Comparison of ENCODE assay signal across 11 mouse cellular contexts in genomic region chr19:8019904-8020349, GRCm38 (mm10). TPM values are rescaled to one million over a fixed set of nuclear protein-coding genes. Genes with fewer than 3 reads are reported as not detected.
DNase-seq lines count a peak whose midpoint lies in the region; ATAC-seq and TF ChIP-seq lines count a peak whose summit lies in the region.
"Had no signal": no experiment of that assay in that cellular context is flagged by ENCODE, and none has a peak within 500 bp of the region (broad histone marks: within the 10 kb centered on the region; RNA-seq: fewer than 3 reads in every experiment).

No protein-coding gene starts in this region.

- H3K9me3 ChIP-seq in heart, embryonic 16.5 days (replicated peaks; ENCODE audit: control insufficient read depth, low read length) = peaks cover 5% of the 10 kb centered on the region; the same call in 1 of the 2 replicates

- H3K4me2 ChIP-seq in heart, embryonic 16.5 days (ENCODE audit: low read depth, low read length) = peak overlapping the region; percentile 10; the same call in 1 of the 2 replicates
- H3K4me2 ChIP-seq: embryonic facial prominence, embryonic 12.5 days; hindbrain, embryonic 14.5 days; limb, embryonic 13.5 days had no signal

- no peak for ATAC-seq in heart, embryonic 16.5 days (replicated peaks; ENCODE audit: extremely low read depth, insufficient read depth, low FRiP score)

- TF ChIP-seq CTCF in bone marrow macrophage, adult 2 months (IDR thresholded peaks at IDR 0.05; ENCODE audit: low read depth, low read length) = no peak
- TF ChIP-seq CTCF in thymus, adult 2 months (IDR thresholded peaks at IDR 0.05; ENCODE audit: borderline replicate concordance, control insufficient read depth, extremely low read depth, insufficient read depth, low read length, poor library complexity) = no peak

- intact Hi-C loops in heart, postnatal 14 days (cut with DNase I) = no loop called here

- no peaks in the 10 kb centered on the region for H3K36me3 ChIP-seq in heart, embryonic 16.5 days (ENCODE audit: control insufficient read depth, insufficient read depth)
- H3K36me3 ChIP-seq in thymus, adult 2 months (ENCODE audit: control insufficient read depth, insufficient read depth, low read length) = no peaks in the 10 kb centered on the region
- H3K36me3 ChIP-seq: embryonic facial prominence, embryonic 12.5 days; limb, embryonic 13.5 days had no signal

- TF ChIP-seq POLR2A in bone marrow macrophage, adult 2 months (IDR thresholded peaks at IDR 0.05; ENCODE audit: borderline replicate concordance, low read depth, low read length) = no peak
- no peak for TF ChIP-seq POLR2A in thymus, adult 2 months (IDR thresholded peaks at IDR 0.05; ENCODE audit: control insufficient read depth, extremely low read depth, insufficient read depth, low read length, poor library complexity)

- H3K4me1 ChIP-seq in heart, embryonic 16.5 days (ENCODE audit: control insufficient read depth, insufficient read depth, low read length) = no peaks in the 10 kb centered on the region
- H3K4me1 ChIP-seq in bone marrow macrophage, adult 2 months (ENCODE audit: control insufficient read depth, insufficient read depth, low read length) = peaks cover 10% of the 10 kb centered on the region
- no peaks in the 10 kb centered on the region for H3K4me1 ChIP-seq in thymus, adult 2 months (replicated peaks; ENCODE audit: control insufficient read depth, insufficient read depth, low read length)
- H3K4me1 ChIP-seq: embryonic facial prominence, embryonic 12.5 days; limb, embryonic 13.5 days had no signal

- H3K4me3 ChIP-seq in heart, embryonic 16.5 days (ENCODE audit: low read length) = peak overlapping the region; percentile 32
- peak overlapping the region; percentile 56 for H3K4me3 ChIP-seq in bone marrow macrophage, adult 2 months (ENCODE audit: insufficient read depth, low read length)
- peak overlapping the region; percentile 69 for H3K4me3 ChIP-seq in thymus, adult 2 months (ENCODE audit: control insufficient read depth, insufficient read depth, low read length)
- H3K4me3 ChIP-seq: embryonic facial prominence, embryonic 12.5 days; limb, embryonic 13.5 days had no signal

- no peak overlapping the region for H3K27ac ChIP-seq in heart, embryonic 16.5 days (ENCODE audit: low read length)
- H3K27ac ChIP-seq in bone marrow macrophage, adult 2 months (ENCODE audit: insufficient read depth, low read depth, low read length) = peak overlapping the region; percentile 99
- no peak overlapping the region for H3K27ac ChIP-seq in thymus, adult 2 months (ENCODE audit: control insufficient read depth, insufficient read depth, low read length)
- H3K27ac ChIP-seq: embryonic facial prominence, embryonic 12.5 days; hindbrain, embryonic 14.5 days; limb, embryonic 13.5 days had no signal

- H3K9ac ChIP-seq in heart, embryonic 16.5 days (ENCODE audit: low read length) = no peak overlapping the region
- H3K9ac ChIP-seq: embryonic facial prominence, embryonic 12.5 days; hindbrain, embryonic 14.5 days; limb, embryonic 13.5 days had no signal

- 75% methylated on average over 13 of the region's 13 CpGs for WGBS in heart, embryonic 16.5 days
- WGBS in thymus, adult 2 months = 6% methylated on average over 13 of the region's 13 CpGs

- H3K27me3 ChIP-seq in heart, embryonic 16.5 days (ENCODE audit: control insufficient read depth, insufficient read depth, low read length) = no peaks in the 10 kb centered on the region
- no peaks in the 10 kb centered on the region for H3K27me3 ChIP-seq in thymus, adult 2 months (ENCODE audit: control insufficient read depth, insufficient read depth, low read length)
- H3K27me3 ChIP-seq: embryonic facial prominence, embryonic 12.5 days; limb, embryonic 13.5 days had no signal

- DNase-seq in heart, postnatal 14 days = no peak
- DNase-seq in lung, postnatal 25 days (ENCODE audit: low spot score) = peak; percentile 69
- DNase-seq in thymus, adult 2 months = peak; percentile 37
- DNase-seq in cerebellum, adult 9-11 months = no peak
- no peak for DNase-seq in testis, postnatal 14 days (ENCODE audit: low spot score)
- DNase-seq in embryo, embryonic 9.5 days (ENCODE audit: extremely low spot score) = no peak

RNA-seq across cellular contexts. Expression of gene Slc22a27, which starts 54.1 kb away (rescaled TPM):
- not detected in 2 replicates for polyA plus RNA-seq in heart, embryonic 16.5 days (2015; fragmentation: Nextera tagmentation; extraction: Ambion mirVana)
- total RNA-seq in heart, postnatal 14 days (2021) = not detected
- not detected in 2 replicates for polyA plus RNA-seq in bone marrow macrophage, adult 2 months (2012; ENCODE audit: insufficient read depth, insufficient read length, missing spikeins)
- polyA plus RNA-seq in thymus, adult 2 months (2012; rRNA removed) = 0.10 TPM in 1 of 2 replicates, not detected in the other
- polyA plus RNA-seq: embryonic facial prominence, embryonic 12.5 days; hindbrain, embryonic 14.5 days; limb, embryonic 13.5 days had no signal

Comparison
In these comparisons a context has a peak if more than half of its experiments do, and no peak if none do; other contexts are left out.
1. DNase-seq: peak in lung, postnatal 25 days (single experiment) and thymus, adult 2 months (single experiment); none in heart, postnatal 14 days (0 of 2), cerebellum, adult 9-11 months (single experiment), testis, postnatal 14 days (single experiment) and embryo, embryonic 9.5 days (single experiment).
2. Peak in every context shown above with its lines, with median percentiles within 50 percentile points of each other: H3K4me3 ChIP-seq.